In the genomic region with DNA sequence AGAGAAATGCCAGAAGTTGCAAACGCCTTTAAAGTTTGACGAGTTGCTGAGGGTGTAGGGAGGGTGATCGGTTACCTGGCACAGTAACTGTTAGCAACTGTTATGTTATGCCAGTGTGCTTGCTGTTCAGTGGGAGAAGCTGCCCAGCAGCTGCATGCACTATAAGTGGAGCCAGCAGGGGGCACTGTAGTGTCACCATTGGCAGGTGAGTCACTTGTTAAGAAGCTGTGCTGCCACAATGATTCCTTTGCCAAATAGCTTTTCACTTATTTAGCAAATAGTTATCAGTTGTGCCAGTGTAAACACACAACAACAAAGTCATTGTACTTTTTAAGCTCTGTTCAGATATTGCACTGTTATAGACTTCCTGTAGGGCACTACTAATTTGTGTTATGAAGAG, we compare ENCODE assay signal across 7 mouse cellular contexts.
DNase-seq lines count a peak whose midpoint lies in the region; ATAC-seq and TF ChIP-seq lines count a peak whose summit lies in the region.

No protein-coding gene starts in this region.

- no peak overlapping the region for H3K4me3 ChIP-seq in cortical plate, adult 2 months (ENCODE audit: insufficient read depth, low read length)
- H3K4me3 ChIP-seq in intestine, postnatal 0 days (ENCODE audit: low read depth, low read length), result no peak overlapping the region
- no peak overlapping the region for H3K4me3 ChIP-seq in midbrain, embryonic 15.5 days

- no peak for TF ChIP-seq POLR2A in cortical plate, adult 2 months (IDR thresholded peaks at IDR 0.05; ENCODE audit: extremely low read depth, insufficient read depth, low read length)

- no peak overlapping the region for H3K4me2 ChIP-seq in intestine, postnatal 0 days (replicated peaks; ENCODE audit: low read depth)
- no peak overlapping the region for H3K4me2 ChIP-seq in midbrain, embryonic 15.5 days

- H3K27ac ChIP-seq in cortical plate, adult 2 months (ENCODE audit: insufficient read depth, low read length), result no peak overlapping the region
- no peak overlapping the region for H3K27ac ChIP-seq in intestine, postnatal 0 days (ENCODE audit: low read depth, low read length)
- H3K27ac ChIP-seq in midbrain, embryonic 15.5 days, result no peak overlapping the region

- H3K4me1 ChIP-seq in cortical plate, adult 2 months (ENCODE audit: control insufficient read depth, insufficient read depth, low read length), result peaks cover 5% of the 10 kb centered on the region
- H3K4me1 ChIP-seq in intestine, postnatal 0 days (replicated peaks; ENCODE audit: control insufficient read depth, insufficient read depth, low read length), result no peaks in the 10 kb centered on the region
- H3K4me1 ChIP-seq in midbrain, embryonic 15.5 days, result peaks cover 13% of the 10 kb centered on the region

- H3K9ac ChIP-seq in intestine, postnatal 0 days (ENCODE audit: low read depth, low read length), result no peak overlapping the region
- no peak overlapping the region for H3K9ac ChIP-seq in midbrain, embryonic 15.5 days

- no peaks in the 10 kb centered on the region for H3K27me3 ChIP-seq in intestine, postnatal 0 days (replicated peaks; ENCODE audit: control insufficient read depth, insufficient read depth, low read length)
- no peaks in the 10 kb centered on the region for H3K27me3 ChIP-seq in midbrain, embryonic 15.5 days (replicated peaks)

- no peaks in the 10 kb centered on the region for H3K9me3 ChIP-seq in intestine, postnatal 0 days (ENCODE audit: control insufficient read depth)
- no peaks in the 10 kb centered on the region for H3K9me3 ChIP-seq in midbrain, embryonic 15.5 days

- peak; percentile 90 to 97 for DNase-seq in adrenal gland, adult (ENCODE audit: inconsistent age in 2 of 2, low spot score in 1 of 2)
- DNase-seq in gastrocnemius, postnatal 14 days, result peak; percentile 85
- DNase-seq in left cerebral cortex, postnatal 4 days, result peak; percentile 87
- DNase-seq in spleen, adult 12 weeks (ENCODE audit: low spot score), result peak; percentile 79

- WGBS in intestine, postnatal 0 days, result 19% methylated on average over 3 of the region's 3 CpGs
- 30% methylated on average over 3 of the region's 3 CpGs for WGBS in midbrain, embryonic 15.5 days

- no peaks in the 10 kb centered on the region for H3K36me3 ChIP-seq in intestine, postnatal 0 days (ENCODE audit: control insufficient read depth, insufficient read depth)
- H3K36me3 ChIP-seq in midbrain, embryonic 15.5 days (replicated peaks), result no peaks in the 10 kb centered on the region

- intact Hi-C loops in gastrocnemius, postnatal 14 days (cut with DNase I; ENCODE audit: low total_unique reads), result no loop called here
- intact Hi-C loops in left cerebral cortex, postnatal 4 days (cut with DNase I), result no loop called here

- TF ChIP-seq CTCF in cortical plate, adult 2 months (IDR thresholded peaks at IDR 0.05; ENCODE audit: extremely low read depth, insufficient read depth, low read length), result peak; percentile 88
- TF ChIP-seq CTCF in intestine, postnatal 0 days (IDR thresholded peaks at IDR 0.05; ENCODE audit: low read depth), result peak; percentile 93

- ATAC-seq in intestine, postnatal 0 days, result peak; percentile 57; the same call in 1 of the 2 replicates
- ATAC-seq in midbrain, embryonic 15.5 days (replicated peaks), result peak; percentile 63
